Mouse (Mus musculus) cerebellum, postnatal 25 days (tissue): ENCODE data around the gene Rhox9.
"Not testable (repeated sequence)": the region's sequence is repeated elsewhere in the genome, so short reads cannot be mapped to it uniquely, and the experiment has no call there.

Source experiments
- DNase-seq, 2 experiments: peaks; one replicate each; pipeline ENCODE4 v3.0.0; 2021; ENCODE audit warnings: mixed read lengths in 2 of 2

The Rhox9 gene

GRCm38 (mm10) chrX:37901670-37902069 is at the start of gene Rhox9:
TSS of gene Rhox9 (minus strand) at chrX:37901770.
- DNase-seq: not testable (repeated sequence)

DNA sequence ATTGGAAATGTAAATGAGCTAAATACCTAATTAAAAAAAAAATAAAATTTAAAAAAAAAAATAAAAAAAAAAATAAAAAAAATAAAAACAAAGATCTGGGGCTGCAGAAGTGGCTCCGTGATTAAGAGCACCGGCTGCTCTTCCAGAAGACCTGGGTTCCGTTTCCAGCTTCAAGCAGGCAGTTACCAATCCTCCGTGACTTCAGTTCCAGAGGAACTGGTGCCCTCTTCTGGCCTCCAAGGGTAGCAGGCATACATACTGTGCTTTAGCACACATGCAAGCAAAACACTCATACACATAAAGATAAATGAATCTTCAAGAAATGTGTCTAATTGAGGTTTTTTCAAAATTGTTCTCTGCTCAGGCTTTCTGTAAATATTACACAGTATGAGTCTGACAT is 14.7 kb upstream of the Rhox9 start:
- DNase-seq: no peak

DNA sequence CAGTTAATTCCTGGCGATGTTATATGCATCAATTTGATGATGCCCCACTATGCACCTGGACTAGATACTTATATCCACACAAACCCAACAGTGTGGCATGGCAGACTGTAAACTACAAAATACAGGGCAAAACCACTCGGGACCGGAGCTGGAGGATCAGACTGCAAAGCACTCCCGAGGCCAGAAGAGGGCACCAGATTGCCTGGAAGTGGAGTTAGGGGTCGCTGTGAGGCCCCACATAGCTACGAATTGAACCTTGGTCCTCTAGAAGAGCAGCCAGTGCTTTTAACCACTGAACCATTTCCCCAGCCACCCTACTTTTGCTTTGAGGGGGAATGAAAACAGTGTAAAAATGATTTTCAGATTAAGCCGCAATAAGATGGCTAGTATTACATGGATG is 7.0 kb upstream of the Rhox9 start:
- no peak for DNase-seq

DNA sequence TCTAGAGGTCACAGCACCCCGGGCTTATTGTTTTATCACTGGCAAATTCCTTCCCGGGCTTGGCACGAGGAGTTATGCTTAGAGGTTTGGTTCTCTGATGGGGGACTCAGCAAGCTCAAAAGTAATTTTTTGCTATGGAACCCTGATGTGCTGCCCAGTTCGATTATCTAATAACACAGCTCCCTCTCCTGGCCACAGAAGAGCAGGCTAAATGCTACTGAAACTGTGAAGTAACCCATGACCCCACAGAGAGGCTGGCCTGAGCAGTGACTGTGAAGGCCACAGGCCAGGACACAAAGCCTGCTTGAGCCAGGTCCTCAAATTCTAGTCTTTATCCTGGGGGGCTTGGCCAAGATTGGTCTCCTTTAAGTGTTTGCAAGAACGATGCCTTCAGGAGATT is 2.2 kb upstream of the Rhox9 start:
- no peak for DNase-seq

GRCm38 (mm10) chrX:37897132-37897531 is 4.4 kb downstream of the Rhox9 start, which contains the start of gene Rhox7b:
TSS of gene Rhox7b (minus strand) at chrX:37897232.
- DNase-seq: not testable (repeated sequence)

GRCm38 (mm10) chrX:37878844-37879243 is 22.7 kb downstream of the Rhox9 start, which contains the start of gene Rhox8:
TSS of gene Rhox8 (minus strand) at chrX:37878944.
- DNase-seq: no peak

DNA sequence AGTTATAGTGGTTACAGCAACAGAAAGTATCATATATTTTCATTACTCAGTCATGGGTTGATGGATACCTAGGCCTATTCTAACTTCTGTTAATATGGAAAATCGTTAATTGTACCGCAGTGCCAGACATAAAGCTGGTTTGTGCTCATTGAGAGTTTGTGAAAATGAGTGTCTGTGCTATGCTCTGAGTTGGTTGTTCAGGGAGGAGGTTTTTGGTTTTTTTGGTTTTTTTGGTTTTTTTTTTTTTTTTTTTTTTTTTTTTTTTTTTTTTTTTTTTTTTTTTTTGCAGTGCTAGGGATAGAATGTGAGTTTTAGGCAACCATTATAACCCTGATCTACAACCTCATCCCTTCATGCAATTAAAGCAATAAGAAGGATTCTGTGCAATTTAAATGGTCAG is 29.9 kb downstream of the Rhox9 start:
- no peak for DNase-seq
